Mouse (Mus musculus) T-helper 17 cell (primary cell): ENCODE data around the gene Pygo2.

Experiments
- in situ Hi-C, 2 experiments: fragments of 300-600 bp; cut with MboI, MseI; formaldehyde crosslinking; loops; 1 replicate in 1 of 2; 2 replicates in 1 of 2; pipeline ENCODE4 v1.15.1; 2025; ENCODE audit warnings: high pct_unique_total_duplicates in 2 of 2

The Pygo2 gene

DNA sequence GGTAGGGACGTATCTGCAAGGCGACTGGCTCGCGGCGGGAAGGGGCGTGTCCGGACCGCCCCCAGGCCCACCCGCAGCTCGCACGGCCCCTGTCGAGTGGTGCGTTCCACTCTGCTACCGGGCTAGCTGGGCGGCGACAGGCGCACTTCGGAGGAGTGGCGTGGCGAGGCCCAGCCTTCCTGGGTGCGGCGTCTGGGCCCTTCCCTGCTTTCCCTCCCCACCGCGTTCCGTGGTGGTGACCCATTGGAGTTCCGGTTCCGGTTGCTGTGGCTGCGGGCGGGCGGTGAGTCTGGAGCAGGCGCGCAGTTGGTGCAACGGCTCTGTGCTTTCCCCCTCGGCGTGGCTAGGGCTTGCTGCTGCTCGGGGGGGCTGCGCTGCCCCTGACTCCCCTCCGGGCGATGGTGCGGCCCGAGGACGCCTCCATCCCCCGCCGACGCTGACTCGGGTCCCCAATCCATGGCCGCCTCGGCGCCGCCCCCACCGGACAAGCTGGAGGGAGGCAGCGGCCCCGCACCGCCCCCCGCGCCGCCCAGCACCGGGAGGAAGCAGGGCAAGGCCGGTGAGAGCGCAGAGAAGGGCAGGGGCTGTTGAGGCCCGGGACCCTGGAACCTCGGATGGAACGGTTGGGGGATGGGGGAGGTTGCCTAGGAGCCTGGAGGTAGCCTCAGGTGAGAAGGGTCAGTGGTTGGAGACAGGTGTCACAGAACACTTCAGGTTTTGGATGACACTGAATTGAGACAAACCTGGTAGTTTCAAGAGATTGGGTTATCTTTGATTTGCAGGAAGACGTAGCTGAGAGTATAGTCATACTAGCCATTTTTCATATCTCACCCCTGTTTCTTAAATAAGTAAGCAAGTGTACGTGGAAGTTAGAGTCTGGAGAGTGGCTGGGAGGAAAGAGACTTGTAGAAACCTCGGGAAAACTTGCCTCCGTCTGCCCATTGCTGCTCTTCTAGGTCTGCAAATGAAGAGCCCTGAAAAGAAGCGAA is at the start of gene Pygo2:
Gene Pygo2, plus strand, starts transcription at position 44 of the 989 bp plus-strand sequence.
- in situ Hi-C loops = loop anchor here in 1 of 2 experiments (25.0 kb wide), 1 partner anchor 1468 kb away; the partner anchor contains the start of gene Nes

DNA sequence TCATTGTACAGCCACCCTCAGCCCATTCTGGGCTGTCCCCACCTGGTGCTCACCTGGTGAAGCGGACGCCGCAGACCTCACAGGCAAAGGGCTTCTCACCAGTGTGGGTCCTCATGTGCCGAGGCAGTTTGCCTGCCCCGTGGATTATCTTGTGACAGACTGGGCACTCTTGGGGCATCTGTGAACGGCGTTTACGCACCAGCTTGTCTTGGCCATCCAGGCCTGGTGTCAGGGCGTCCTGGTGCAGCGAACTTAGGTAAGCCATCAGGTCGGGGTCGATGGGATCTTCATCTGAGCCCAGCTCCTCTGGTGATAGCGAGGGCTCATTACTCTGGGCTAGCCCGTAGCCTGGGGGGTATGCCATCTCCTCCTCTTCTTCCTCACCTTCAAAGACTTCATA is 49.7 kb upstream of the Pygo2 start:
- in situ Hi-C loops = no loop called here

DNA sequence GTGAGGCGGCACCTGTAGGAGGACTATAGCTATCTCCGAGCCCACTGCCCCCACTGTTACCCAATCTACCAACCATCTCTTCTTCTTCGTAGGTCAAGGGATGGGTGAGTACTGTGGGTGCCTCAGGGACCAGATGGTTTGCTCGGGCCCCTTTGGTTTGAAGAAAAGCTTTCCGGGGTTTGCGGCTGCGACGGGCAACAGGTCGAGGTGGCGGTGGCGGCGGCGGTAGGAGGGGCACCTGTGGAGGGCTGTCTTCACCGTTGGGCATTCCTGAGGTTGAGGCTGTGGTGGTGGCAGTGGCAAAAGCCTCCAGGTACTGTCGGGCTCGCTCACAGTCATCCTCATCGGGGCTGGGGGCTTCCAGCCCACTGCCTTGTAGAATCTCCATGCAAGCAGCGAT is 49.3 kb upstream of the Pygo2 start:
- in situ Hi-C loops = no loop called here

DNA sequence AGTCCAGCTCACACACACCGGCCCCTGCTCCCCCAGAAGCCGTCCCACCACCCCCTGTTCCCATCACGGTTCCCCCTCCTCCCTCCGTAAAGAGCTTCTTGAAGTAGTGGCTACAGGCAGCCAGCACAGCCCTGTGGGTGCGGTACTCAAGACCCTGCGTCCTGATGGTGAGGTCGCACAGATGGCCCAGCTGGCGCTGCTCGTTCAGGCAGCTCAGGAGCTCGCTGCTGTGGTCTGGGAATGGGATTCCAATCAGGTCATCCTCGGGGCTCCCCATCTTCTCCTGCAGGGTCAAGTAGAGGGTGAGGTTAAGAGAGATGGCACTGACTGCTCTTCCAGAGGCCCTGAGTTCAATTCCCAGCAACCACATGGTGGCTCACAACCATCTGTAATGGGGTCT is 48.8 kb upstream of the Pygo2 start:
- in situ Hi-C loops = no loop called here

DNA sequence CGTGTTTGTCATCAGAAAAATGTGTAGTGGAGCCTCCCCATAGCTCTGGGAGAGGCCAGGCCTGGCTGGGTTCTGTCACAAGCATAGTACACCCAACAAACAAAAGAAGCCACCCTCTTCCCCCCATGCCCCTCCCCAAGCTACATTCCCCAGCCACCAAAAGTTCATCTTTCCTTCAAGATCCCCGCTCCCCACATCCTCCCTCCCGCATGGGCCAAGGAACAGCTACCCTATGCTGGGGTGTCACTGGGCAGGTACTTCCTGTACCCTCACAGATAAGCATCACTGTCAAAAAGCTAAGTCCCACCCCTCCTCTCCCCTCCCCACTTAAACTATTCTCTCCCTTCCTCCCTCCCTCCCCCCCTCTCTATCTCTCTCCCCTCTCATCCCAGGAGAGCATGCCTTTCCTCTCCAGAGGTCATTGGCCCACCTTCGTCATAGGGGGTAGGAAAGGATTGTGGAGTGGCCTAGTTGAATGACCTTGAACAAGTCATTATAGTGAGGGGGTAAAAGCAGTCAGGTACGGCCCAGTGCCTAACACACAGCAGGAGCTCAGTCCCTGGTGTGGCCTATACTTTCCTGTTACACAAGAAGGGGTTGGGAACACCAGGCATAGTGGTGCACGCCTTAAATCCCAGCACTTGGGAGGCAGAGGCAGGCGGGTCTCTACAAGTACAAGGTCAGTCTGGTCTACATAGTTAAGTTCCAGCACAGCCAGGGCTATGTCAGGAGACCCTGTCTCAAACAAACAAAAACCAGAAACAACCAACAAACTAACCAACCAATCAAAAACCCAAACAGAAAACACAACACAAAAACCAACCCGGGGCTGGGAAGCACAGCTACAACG is 47.8 kb upstream of the Pygo2 start:
- in situ Hi-C loops = no loop called here

DNA sequence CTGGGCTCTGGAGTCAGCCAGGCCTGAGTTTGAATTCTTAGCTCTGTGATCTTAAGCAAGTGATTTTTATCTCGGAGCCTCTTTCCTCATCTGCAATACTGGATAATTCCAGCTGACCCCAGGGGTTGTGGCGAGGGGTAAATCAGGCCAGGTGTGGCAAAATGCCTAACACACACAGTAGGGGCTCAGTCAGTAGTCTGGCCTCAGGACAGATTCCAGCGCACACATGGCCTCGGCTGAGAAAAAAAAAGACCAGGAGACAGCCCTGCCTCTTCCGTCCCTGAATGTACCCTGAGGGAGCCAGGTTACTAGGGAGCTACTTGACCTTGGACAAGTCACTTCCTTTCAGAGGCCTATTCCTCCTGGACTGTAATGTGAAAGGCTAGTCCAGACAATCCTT is 47.1 kb upstream of the Pygo2 start:
- in situ Hi-C loops = no loop called here

DNA sequence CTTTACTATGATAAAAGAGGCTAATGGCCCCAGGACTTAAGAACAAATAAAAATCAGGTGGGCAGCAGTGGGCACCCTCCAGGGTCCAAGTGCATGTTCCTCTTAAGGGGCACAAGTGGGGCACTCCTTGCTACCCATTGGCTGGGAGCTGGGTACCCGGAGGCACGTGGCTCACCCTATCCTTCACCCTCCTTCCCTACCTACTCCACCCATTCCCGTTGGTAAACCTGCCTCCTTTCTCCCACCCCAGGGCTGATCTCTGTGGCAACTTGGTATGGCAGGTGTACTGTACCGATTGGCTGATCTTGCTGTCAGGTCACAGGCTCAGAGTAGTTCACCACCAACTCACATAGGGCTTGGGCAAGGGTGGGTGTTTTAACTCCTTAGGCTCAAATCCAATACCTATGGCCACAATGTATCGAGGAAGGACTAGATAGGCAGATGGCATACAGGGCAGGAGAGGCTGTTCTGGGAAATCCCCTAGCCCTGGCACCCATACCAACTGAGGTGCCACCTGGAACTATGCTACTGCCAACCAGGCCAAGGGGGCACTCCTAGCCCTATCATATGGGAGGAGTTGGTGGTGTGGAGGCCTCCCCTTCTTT is 46.3 kb upstream of the Pygo2 start:
- in situ Hi-C loops = no loop called here

DNA sequence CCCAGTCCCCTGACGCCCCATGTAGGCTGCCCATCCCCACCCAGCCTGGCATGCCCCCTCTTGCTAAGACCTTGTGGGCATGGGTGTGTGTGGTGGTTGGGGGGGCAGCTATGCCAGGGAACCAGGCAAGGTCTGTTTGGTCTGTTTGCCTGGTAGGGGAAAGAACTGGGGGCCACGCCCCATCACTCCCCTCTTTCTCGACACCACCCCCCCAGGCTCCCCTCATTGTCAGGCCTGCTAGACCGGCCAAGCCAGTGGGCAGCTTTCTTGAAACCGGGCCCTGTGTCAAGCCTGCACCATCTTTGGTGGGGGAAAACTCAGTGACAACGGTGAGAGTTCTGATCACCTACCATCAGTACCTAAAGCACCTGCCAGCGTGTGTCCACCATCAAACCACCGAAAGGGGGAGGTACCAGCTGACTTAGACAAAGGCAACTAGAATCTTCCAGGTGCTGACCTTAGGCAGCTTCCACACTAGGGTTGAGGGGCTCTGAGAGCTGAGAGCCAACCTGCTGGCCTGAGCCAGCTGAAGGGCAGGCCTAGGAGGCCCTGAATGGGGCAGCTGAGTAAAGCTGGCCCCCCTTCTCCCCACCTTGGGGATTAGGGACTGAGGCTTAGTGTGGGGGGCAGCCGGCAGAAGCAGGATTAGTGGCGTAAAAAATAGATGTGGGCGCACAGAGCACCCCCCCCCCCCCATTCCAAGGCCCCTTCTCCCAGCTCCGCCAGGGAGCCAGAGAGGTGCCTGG is 45.5 kb upstream of the Pygo2 start:
- in situ Hi-C loops = no loop called here

DNA sequence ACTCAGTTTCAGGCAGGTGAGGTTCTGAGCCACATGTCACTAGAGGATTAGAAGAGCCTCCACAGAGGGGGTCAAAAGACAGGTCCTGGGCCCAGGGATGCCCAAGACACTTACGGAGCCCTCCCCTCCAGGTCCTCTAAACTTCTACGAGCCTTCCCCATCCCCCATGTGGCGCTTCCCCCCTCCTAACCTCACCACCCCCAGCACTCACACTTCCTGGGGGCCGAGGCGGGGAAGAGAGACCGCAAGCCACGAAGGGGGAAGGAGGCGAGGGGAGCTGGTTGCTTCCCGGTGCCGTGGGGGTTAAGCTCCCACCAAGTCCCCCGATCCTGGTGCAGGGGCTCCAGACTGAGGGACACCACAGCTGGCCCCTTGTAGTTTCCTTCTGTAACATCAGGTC is 44.6 kb upstream of the Pygo2 start:
- in situ Hi-C loops = no loop called here

DNA sequence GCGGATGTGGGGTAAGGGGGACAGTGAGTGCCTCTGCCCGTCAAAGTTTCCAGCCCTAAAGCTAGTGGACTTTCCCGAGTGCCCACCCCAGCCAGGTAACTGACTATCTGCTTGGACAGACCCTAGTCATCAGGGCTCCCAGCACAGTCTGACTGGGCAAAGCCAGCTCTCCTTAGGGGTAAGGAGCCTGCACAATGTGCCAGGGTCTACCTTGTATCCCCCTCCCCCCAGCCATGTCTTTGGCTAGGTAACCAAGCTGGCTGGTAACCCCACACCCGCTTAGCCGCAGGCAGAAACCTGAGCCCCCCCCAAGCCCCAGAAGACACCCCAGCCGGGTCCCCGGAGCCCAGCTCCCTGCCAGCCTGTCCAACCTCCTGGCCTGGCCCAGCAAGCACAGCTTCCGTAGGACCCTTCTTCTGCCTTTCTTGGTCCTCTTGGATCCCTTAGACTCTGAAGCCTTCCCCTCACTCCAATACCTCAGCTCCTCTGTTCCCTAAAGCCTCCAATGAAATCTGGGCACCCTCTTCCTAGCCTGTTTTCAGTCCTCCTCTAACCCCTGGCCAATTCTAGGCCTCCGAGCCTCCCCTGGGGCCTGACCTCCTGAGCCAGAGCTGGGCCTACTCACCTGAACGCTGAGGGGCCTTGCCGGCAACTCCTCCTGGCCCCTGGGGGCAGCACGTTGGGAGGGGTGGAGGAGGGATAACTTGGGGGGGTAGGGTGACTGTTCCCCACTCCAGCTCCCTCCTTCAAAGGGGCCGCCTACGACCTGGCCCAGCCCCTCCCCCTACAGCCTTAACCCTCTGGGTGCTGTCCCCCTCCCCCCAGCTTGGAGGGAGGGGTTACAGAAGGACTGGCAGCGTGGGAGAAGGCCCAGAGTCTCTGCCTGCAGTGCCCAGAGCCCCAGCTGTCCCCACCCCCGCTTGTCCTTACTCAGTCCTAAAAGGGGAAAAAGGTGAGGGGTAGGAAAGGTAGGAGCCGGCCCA is 43.3 kb upstream of the Pygo2 start:
- in situ Hi-C loops = no loop called here

DNA sequence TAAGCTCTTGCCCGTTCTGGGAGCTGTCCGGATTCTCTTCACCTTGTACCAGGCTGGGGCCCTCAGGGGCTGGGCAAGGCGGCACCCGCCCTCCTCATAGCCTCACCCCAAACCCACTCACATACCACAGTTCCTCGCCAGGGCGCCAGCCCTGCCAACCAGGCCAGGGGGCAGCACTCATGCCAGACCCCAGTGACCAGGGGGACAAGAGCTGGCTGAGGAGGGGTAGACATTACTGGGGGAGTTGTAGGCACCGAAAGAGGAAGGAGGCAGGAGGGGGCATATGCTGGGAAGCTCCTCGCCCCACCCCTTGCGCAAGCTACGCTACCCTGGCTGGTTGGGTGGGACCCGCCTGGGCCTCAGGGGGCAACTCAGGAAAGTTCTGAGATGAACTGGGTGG is 42.4 kb upstream of the Pygo2 start:
- in situ Hi-C loops = no loop called here

DNA sequence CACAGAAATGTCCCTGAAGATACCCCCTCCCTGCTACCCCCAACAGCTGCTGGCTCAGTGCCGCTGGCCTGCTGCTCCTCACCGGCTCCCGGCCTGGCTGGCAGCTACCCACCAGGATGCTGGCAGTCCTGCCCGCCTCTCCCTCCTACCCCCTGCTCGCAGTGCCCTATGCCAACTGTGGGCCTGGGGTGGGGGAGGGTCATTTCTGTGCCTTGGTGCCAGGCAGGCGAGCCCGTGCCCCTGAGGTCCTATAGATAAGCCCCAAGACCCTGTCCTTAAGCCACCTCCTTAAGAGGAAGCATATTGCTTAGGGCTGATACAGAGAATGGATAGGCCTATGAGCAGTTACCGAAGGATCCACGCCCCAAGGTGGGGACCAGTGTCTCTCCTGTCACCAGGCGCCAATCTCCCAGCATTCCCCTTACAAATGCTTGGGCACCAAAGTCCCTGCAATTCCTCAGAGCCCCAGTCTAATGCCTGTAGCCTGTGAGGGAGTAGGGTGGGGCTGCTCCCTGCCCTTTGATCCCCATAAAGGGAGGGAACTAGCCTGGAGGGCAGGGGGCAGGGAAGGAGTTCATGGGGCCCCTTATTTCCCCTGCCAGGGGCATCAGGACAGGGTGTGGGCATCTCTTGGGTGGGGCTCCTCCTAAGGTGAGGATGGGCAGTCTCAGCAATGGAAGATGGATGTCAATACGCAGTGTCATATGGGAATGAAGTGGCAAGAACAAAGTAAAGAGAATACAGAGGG is 41.7 kb upstream of the Pygo2 start:
- in situ Hi-C loops = no loop called here

DNA sequence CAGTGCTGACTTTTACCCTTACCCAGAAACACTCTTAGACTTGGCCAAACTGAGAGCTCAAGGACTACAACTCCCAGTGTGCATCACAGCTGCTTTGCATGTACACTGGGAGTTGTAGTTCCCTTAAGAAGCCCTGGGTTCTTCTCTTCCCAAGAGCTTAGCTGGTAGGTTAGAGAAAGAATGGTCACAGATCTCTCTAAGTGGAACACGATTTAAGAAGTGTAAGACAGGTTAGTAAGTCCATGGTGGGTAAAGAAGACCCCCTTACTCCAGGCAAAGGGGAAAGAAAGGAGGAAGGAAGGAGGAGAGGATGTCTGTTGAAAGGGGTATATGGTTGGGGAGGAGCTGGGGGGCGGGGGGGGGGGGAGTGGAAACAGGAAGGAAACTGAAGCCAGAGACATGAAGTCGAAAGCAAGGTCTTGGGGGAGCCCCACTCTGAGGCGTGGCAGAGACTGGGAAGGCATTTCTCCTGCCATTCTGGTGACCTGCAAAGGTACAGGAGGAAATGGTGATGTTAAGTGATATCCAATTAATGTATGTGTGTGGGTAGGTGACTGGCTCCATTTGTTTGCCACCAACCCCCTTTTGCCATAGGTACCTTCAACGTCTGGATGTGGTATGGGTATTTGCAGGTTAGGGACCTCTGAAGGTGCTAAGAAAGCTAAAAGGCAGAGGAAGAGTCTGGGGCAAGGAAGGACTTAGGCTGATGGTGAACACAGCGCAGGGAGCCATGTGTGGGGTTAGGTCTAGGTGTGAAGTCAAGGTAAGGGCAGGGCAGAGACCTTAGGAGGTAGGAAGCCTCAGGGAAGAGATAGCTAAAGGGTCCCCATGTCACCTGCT is 40.9 kb upstream of the Pygo2 start:
- in situ Hi-C loops = no loop called here

DNA sequence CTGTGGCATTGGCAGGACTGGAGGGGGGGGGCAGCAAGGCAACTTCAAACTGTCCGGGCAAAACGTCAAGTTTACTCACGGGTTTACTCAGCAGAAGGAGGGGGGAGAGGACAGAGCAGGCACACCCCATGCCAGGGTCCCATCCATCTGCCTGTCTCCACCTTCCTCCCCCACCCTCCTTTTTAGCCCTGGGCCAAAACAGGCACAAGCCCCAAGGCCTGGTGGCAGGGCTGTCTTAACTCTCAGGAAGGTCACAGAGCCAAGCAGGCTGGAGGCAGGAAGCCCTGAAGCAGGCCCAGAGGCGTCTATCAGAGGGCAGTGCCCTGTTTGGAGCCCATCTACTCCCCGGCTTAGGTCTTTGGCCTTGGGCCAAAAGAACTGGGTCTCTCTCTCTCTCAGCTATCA is 39.9 kb upstream of the Pygo2 start:
- in situ Hi-C loops = no loop called here

DNA sequence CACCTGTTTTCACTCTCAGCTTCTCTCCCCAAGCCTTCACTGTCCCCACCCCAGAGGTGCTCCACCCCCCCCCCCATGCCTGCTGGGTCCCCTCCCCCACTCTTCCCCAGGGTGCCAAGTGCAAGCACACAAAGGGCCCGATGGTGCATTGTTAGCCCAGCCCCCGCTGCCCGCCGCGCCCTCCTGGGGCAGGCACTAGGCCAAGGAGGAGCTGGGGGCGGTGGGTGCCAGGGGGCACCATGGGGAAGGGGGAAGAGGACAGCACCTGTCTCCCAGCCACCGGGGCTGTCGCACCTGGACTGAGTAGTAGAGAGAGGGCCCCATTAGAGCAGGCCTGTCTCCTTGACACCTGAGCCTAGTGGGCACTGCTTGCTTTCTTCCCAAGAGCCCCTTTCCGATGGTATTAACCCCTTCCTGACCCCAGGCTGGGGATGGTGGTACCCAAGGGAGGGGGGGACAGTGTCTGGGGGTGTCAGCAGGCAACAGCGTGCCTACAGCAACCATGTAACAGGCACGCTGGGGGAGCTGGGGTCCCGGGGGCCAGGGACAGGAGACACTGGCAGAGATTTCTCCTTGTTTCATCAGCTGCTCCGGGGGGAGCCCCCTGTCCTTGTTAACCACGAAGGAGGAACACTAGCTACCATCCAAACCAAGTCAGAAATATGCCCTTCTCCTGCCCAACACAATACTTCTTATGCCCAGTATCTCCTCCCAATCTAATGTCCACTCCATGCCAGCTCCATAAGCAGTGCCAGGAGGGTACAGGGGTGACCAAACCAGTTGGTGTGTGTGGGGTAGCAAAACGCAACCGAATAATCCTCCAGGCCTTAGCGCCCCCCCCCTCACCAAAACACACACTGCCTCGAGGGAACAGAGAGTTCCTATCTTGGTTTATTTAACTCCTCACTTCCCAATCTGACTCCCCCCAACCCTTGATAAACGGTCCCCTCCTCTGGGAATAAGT is 39.0 kb upstream of the Pygo2 start:
- in situ Hi-C loops = no loop called here

DNA sequence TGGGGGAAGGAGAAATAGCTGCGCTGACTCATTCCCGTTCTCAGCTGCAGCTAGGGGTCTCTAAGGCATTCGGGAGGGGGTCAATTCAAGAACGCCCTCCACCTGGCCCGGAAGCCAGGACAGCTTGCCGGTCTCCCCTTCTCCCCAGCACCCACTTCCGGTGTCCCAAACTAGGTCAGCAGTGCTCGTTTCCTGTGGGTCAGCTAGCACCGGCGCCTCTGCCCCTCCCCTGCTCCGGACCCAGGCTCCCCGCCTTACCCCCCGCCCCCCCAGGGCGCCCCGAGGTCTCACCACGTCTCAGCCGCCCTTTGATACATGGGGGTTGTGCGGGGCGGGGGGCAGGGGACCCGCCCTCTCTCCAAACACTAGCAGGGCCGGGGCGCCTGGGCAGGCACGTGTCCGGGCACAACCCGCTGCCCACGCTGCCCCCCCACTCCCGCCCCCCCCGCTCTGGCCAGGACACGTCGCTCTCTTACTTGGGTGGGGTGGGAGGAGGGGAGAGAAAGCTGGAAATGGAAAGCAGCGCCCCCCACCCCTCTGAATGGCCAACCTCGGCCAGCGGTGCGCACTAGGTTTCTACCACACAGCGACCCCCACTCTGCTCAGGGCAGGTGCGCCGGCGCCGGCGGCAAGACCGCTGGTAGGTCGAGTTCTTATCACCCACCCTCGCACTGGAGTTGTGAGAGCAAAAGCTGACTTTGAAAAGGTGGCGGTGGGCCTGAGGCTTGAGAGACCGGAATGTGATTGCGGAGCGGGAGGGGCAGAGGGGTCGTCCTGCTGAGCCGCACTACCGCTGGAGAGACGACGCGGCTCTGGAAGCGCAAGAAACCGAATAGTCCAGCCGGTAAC is 38.1 kb upstream of the Pygo2 start:
- in situ Hi-C loops = no loop called here
